Mouse (Mus musculus) stomach, embryonic 14.5 days (tissue): Measurements from ENCODE around the gene Stk32c. TPM values are rescaled to one million over a fixed set of nuclear protein-coding genes. Genes with fewer than 3 reads are reported as not detected.

Experiments
- ATAC-seq: fragments of 200-750 bp; cut with Nextera tagmentation; 2 replicates; pipeline ENCODE4 v1.8.0; 2017; ENCODE audit warnings: low read depth, moderate TSS enrichment; ENCODE audit not compliant: insufficient number of reproducible peaks, insufficient read depth, low FRiP score
- H3K27ac ChIP-seq: fragments of 300-500 bp; sonication (generic); 2 replicates; pipeline ENCODE4 v1.5.1; 2014; ENCODE audit warnings: mild to moderate bottlenecking, low read length, moderate library complexity, mixed read lengths
- H3K27me3 ChIP-seq: fragments of 300-500 bp; sonication (generic); 2 replicates; pipeline ENCODE4 v1.6.1; 2014; ENCODE audit warnings: low read length, control low read depth, mixed read lengths; ENCODE audit not compliant: control insufficient read depth, insufficient read depth
- H3K36me3 ChIP-seq: fragments of 300-500 bp; sonication (generic); 2 replicates; pipeline ENCODE4 v1.6.1; 2014; ENCODE audit warnings: mild to moderate bottlenecking, control low read depth, low read length, moderate library complexity, mixed read lengths; ENCODE audit not compliant: control insufficient read depth, insufficient read depth
- H3K4me1 ChIP-seq: fragments of 300-500 bp; sonication (generic); 2 replicates; pipeline ENCODE4 v1.6.1; 2014; ENCODE audit warnings: low read length, control low read depth, mixed read lengths; ENCODE audit not compliant: control insufficient read depth, insufficient read depth
- H3K4me2 ChIP-seq: fragments of 300-500 bp; sonication (generic); replicated peaks from 2 replicates; pipeline ENCODE4 v1.6.1; 2014; ENCODE audit warnings: low read depth, low read length, control low read depth
- H3K4me3 ChIP-seq: fragments of 300-500 bp; sonication (generic); 2 replicates; pipeline ENCODE4 v1.5.1; 2014; ENCODE audit warnings: low read depth, low read length, control low read depth
- H3K9ac ChIP-seq: fragments of 300-500 bp; sonication (generic); replicated peaks from 2 replicates; pipeline ENCODE4 v1.6.1; 2014; ENCODE audit warnings: low read depth, mild to moderate bottlenecking, control low read depth, low read length, moderate library complexity, mixed read lengths
- H3K9me3 ChIP-seq: fragments of 300-500 bp; sonication (generic); 2 replicates; pipeline ENCODE4 v1.6.1; 2016; ENCODE audit warnings: low read depth, low read length, control low read depth; ENCODE audit not compliant: control insufficient read depth
- WGBS: fragments of 180-500 bp; shearing (Covaris S2); extraction: QIAGEN DNeasy Blood & Tissue Kit; methylation state at CpG from one replicate; pipeline ENCODE4 v1.1.7; 2014; 5-methylcytosine and 5-hydroxymethylcytosine counted together
- polyA plus RNA-seq: library from polyadenylated mRNA; unstranded; fragments of >200 nt; fragmentation: Nextera tagmentation; extraction: Ambion mirVana; gene quantifications from 2 replicates; pipeline ENCODE4 v1.2.1, GENCODE M21; 2014

Gene Stk32c
- 0.14 and 0.17 TPM in 2 replicates for polyA plus RNA-seq

DNA sequence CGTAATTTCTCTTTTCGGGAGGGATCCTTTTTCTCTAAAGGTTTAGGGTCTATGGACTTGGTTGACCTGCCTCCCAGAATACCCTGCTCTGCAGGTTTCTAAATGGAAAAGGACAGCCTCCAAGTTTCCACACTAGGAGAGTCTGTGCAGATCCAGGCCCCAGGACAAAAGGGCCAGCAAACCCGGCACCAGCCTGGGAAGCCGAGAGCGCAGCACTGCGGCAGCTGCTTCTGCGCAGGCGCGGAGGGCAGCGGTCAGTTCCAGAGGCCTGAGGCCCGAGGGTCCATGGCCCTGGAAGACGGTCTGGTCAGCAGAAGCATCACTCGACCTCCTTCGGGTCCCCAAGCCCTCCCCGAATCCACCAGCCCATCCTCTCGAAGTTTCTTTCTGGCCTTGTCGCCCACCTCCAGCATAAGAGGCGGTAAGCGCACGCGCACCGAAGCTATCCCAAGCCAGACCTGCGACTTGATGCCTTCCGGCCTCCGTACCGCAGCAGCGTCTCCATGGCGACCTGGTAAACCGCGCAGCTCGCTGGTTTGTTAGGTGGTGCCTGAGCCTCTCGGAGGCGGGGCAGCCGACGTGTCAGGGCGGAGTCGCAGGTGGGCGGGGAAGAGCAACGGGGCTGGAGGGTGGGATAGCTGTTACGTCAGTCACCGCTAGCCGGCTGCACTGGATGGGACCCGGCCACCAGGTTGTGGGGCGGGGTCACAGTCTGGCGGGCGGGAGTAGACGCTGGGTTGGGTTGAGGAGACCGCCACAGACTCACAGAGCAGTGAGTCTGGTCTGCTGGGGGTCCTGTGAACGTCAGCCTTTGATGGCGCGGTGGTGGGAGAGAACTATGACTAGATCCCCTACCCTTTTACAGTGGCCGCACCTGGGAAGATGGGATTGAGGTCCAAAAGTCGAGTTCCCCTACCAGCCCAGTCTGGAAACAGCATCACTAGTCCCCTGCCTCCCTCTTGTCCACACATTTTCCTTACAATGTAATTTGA is at the start of gene Stk32c, which contains the start of gene Lrrc27:
TSS of gene Stk32c (minus strand) at position 554 of the 992 bp plus-strand sequence.
TSS of gene Lrrc27 (plus strand) at position 235 of the 992 bp plus-strand sequence.
- Histone ChIP-seq H3K4me2 (peak within 1 kb of the TSS; percentile 59), H3K9ac (peak within 1 kb of the TSS; percentile 43), H3K36me3 (no peaks in the 10 kb centered on the region), H3K27me3 (no peaks in the 10 kb centered on the region), H3K9me3 (no peaks in the 10 kb centered on the region), H3K4me3 (peak within 1 kb of the TSS; percentile 50), H3K27ac (peak within 1 kb of the TSS; percentile 76), H3K4me1 (0 out of 2 replicates have a peak, but pooled peaks cover 5% of the 10 kb centered on the region)
- peak; percentile 99 for ATAC-seq
- WGBS = 2% methylated on average over 52 of the region's 53 CpGs

DNA sequence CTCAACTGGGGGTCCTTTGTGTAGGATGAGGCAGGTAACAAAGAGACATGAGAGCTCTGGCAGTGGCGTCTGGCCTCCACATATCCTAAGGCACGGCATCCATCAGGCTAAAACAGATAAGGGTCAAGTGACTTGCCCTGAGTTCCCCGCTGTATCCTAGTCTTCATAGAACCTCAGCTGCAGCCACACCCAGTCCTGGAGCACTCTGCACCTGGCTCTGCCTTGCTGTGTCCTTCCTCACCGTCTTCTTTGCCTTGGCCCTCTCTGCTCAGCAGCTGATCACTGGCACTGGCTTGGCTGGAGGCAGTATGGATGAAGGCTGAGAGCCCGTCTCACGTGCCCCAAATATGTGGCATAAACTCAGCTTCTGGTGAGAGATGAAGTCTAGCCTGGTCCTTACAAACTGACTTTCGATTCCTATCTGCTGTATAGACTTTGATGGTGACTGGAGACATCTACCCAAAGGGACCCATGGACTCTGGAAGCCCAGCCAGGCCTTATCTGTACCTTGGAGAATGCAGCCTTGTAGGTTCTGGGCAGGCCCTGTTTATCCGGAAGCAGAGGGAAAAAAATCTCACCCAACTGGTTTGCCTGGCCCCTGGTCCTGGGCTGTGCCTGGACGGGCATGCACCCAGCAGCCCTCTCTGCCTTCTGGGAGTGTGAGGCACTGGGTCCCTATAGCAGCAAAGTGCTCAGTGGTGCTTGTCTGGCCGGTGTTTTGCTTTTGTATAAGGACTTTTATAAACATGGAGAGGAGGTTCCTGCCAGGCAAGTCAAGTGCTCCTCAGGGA is 44.8 kb upstream of the Stk32c start:
- 55% methylated on average over 10 of the region's 10 CpGs for WGBS
- H3K9ac ChIP-seq = no peak overlapping the region
- peaks cover 24% of the 10 kb centered on the region for H3K36me3 ChIP-seq
- peaks cover 25% of the 10 kb centered on the region for H3K4me1 ChIP-seq
- H3K9me3 ChIP-seq = no peaks in the 10 kb centered on the region
- no peak overlapping the region for H3K4me2 ChIP-seq
- ATAC-seq = peak; percentile 89
- H3K27me3 ChIP-seq = no peaks in the 10 kb centered on the region
- H3K4me3 ChIP-seq = no peak overlapping the region
- peak overlapping the region; percentile 90 for H3K27ac ChIP-seq

DNA sequence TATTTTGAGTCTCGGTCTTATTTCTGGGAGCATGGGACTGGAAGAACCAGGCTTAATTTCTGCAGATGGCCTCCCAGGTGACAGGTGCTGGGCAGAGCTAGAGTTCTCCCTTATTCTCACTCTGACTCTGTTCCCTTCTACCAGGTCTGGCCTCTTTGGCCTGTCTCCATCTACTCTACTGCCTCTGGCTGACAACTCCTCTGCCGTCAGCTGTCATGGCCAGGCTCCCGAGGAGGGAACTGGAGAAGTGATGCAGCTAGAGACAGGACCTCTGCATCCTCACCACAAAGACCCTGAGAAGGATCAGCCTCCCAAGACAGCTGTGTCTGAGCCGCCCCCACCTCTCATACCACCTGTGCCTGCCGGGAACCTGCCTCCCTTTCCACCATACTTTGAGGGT is 41.5 kb upstream of the Stk32c start:
- peaks cover 58% of the 10 kb centered on the region for H3K4me1 ChIP-seq
- no peak for ATAC-seq
- WGBS = 83% methylated on average over 5 of the region's 5 CpGs

DNA sequence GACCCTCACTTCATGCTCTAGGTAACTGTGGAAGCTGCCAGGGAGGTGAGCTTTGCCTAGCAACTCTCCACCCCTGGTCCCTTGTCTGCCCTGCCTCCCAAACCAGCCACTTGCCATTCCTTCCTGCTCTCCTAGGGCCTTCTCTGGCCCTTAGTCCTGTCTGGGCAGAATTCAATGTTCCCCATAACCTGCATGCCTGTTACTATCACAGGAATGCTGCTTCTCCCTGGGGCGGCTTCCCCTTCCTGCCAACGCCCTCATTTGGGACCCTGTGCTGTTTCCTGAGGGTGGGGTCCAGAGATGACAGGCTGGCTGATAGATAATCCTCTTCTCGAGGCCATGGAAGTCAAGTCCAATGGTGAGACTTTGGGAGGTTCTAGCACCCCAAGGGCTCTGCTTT is 40.4 kb upstream of the Stk32c start:
- 55% methylated on average over 3 of the region's 3 CpGs for WGBS
- H3K36me3 ChIP-seq = peaks cover 21% of the 10 kb centered on the region
- no peak overlapping the region for H3K9ac ChIP-seq
- peaks cover 57% of the 10 kb centered on the region for H3K4me1 ChIP-seq
- no peaks in the 10 kb centered on the region for H3K9me3 ChIP-seq
- H3K27me3 ChIP-seq = no peaks in the 10 kb centered on the region
- ATAC-seq = no peak
- H3K27ac ChIP-seq = peak overlapping the region; percentile 80; the same call in 1 of the 2 replicates
- H3K4me3 ChIP-seq = no peak overlapping the region
- 0 out of 2 replicates have a peak overlapping the region, but pooled peaks have one; percentile 6 for H3K4me2 ChIP-seq

More for the DNA sequence above, 41.5 kb upstream of the Stk32c start:
- peaks cover 24% of the 10 kb centered on the region for H3K36me3 ChIP-seq
- H3K4me2 ChIP-seq = no peak overlapping the region
- H3K27me3 ChIP-seq = no peaks in the 10 kb centered on the region
- no peak overlapping the region for H3K27ac ChIP-seq
- no peak overlapping the region for H3K9ac ChIP-seq
- no peaks in the 10 kb centered on the region for H3K9me3 ChIP-seq
- no peak overlapping the region for H3K4me3 ChIP-seq

DNA sequence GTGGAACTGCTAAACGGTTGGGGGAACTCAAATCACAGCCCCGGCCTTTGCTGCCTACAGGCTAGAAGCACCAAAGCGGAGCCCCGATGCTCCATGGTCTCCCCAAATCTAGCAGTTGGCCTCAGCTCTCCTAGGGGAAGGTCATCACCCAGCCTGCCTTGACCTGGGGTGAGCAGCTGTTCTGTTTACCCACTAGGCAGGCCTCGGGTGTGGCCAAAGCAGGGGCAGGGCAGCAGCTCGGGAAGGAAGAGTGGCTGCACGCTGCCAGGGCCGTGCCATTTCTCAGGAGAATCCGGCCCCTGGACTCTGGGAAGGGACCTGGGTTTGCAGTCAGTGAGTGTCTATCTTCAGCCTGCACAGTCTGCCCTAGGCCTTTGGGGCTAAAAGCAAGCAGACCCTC is 39.9 kb upstream of the Stk32c start:
- Histone ChIP-seq H3K4me2 (peak overlapping the region; percentile 6; the same call in 1 of the 2 replicates), H3K36me3 (peaks cover 19% of the 10 kb centered on the region), H3K4me3 (no peak overlapping the region), H3K9me3 (no peaks in the 10 kb centered on the region), H3K27ac (peak overlapping the region; percentile 80), H3K4me1 (peaks cover 53% of the 10 kb centered on the region), H3K9ac (0 out of 2 replicates have a peak overlapping the region, but pooled peaks have one; percentile 18), H3K27me3 (no peaks in the 10 kb centered on the region)
- ATAC-seq = no peak
- 59% methylated on average over 9 of the region's 9 CpGs for WGBS

DNA sequence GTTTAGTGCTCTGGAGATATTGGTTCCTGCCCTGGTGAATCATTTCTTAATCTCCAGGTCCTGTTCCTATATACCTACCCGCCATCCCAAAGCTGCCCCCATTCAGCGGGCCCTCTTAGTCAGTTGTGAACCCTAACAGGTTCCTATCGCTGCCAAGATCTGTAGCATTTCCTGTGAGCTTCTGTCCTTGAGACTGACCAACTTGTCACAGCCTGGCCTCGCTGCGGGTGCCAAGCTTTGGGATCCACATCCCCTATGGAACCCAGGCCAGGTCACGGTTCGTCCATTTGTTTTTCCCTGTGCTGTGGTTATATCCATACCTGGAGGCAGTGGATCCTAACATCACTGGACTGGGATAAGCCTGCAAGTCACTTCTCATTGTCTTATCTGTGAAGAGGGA is 39.5 kb upstream of the Stk32c start:
- H3K4me1 ChIP-seq = peaks cover 53% of the 10 kb centered on the region
- H3K9ac ChIP-seq = no peak overlapping the region
- H3K4me3 ChIP-seq = no peak overlapping the region
- no peak for ATAC-seq
- peak overlapping the region; percentile 6; the same call in 1 of the 2 replicates for H3K4me2 ChIP-seq
- peak overlapping the region; percentile 80 for H3K27ac ChIP-seq
- WGBS = 81% methylated on average over 7 of the region's 7 CpGs
- H3K27me3 ChIP-seq = no peaks in the 10 kb centered on the region
- no peaks in the 10 kb centered on the region for H3K9me3 ChIP-seq
- H3K36me3 ChIP-seq = peaks cover 19% of the 10 kb centered on the region

DNA sequence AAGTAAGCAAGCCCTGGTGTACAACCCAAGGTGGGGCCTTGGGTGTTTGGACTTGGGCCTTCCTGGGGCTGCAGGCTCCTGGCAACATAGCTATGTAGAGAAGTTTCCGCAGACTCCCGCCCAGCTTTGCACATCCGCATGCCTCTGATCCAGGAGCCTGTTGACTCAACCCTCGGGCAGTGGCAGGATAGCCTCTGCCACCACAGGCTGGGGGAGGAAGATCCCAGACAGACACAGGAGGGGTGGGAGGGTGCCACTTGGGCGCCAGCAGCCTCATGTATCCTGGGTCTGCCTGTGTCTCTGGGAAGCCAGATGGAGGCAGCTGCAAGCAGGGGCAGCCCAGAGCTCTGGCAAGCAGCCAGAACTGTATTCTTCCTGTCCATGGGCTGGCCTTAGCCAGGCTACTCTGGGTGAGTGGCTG is 38.8 kb upstream of the Stk32c start:
- Histone ChIP-seq H3K9me3 (no peaks in the 10 kb centered on the region), H3K4me2 (0 out of 2 replicates have a peak overlapping the region, but pooled peaks have one; percentile 2), H3K36me3 (peaks cover 19% of the 10 kb centered on the region), H3K27me3 (no peaks in the 10 kb centered on the region), H3K9ac (no peak overlapping the region), H3K4me3 (no peak overlapping the region), H3K27ac (peak overlapping the region; percentile 80), H3K4me1 (peaks cover 58% of the 10 kb centered on the region)
- ATAC-seq = peak; percentile 38
- 31% methylated on average over 5 of the region's 5 CpGs for WGBS
